In genomic region chr17:68841892-68842252, GRCm38 (mm10) we compare ENCODE assay signal across 8 mouse cellular contexts. TPM values are rescaled to one million over a fixed set of nuclear protein-coding genes. Genes with fewer than 3 reads are reported as not detected.
DNase-seq lines count a peak whose midpoint lies in the region; ATAC-seq and TF ChIP-seq lines count a peak whose summit lies in the region.
"Had no signal": no experiment of that assay in that cellular context is flagged by ENCODE, and none has a peak within 500 bp of the region (broad histone marks: within the 10 kb centered on the region; RNA-seq: fewer than 3 reads in every experiment).

No protein-coding gene starts in this region.

- peaks cover 52% of the 10 kb centered on the region for H3K27me3 ChIP-seq in lung, embryonic 15.5 days
- H3K27me3 ChIP-seq in forebrain, embryonic 16.5 days (replicated peaks; ENCODE audit: control insufficient read depth, insufficient read depth, low read length) = peaks cover 9% of the 10 kb centered on the region
- peaks cover 65% of the 10 kb centered on the region for H3K27me3 ChIP-seq in limb, embryonic 13.5 days
- H3K27me3 ChIP-seq in stomach, embryonic 14.5 days (ENCODE audit: control insufficient read depth, insufficient read depth, low read length) = peaks cover 30% of the 10 kb centered on the region

- TF ChIP-seq CTCF in lung, adult 2 months (IDR thresholded peaks at IDR 0.05; ENCODE audit: insufficient read depth, low read length) = no peak

- peaks cover 34% of the 10 kb centered on the region for H3K4me1 ChIP-seq in lung, embryonic 15.5 days
- H3K4me1 ChIP-seq in lung, adult 2 months (ENCODE audit: control insufficient read depth, insufficient read depth, low read length) = peaks cover 5% of the 10 kb centered on the region; the same call in 1 of the 2 replicates
- peaks cover 28% of the 10 kb centered on the region for H3K4me1 ChIP-seq in forebrain, embryonic 16.5 days (replicated peaks; ENCODE audit: control insufficient read depth, insufficient read depth, low read length)
- peaks cover 36% of the 10 kb centered on the region for H3K4me1 ChIP-seq in limb, embryonic 13.5 days
- H3K4me1 ChIP-seq in stomach, embryonic 14.5 days (ENCODE audit: control insufficient read depth, insufficient read depth, low read length) = peaks cover 12% of the 10 kb centered on the region; the same call in 1 of the 2 replicates

- H3K9me3 ChIP-seq in lung, embryonic 15.5 days = no peaks in the 10 kb centered on the region
- H3K9me3 ChIP-seq in forebrain, embryonic 16.5 days (ENCODE audit: control insufficient read depth, low read length) = no peaks in the 10 kb centered on the region
- H3K9me3 ChIP-seq in limb, embryonic 13.5 days = no peaks in the 10 kb centered on the region
- H3K9me3 ChIP-seq in stomach, embryonic 14.5 days (ENCODE audit: control insufficient read depth, low read depth, low read length) = no peaks in the 10 kb centered on the region

- peak; percentile 55 for ATAC-seq in lung, embryonic 15.5 days (ENCODE audit: borderline replicate concordance, extremely low read depth, low FRiP score, low TSS enrichment)
- peak; percentile 31 for ATAC-seq in forebrain, embryonic 16.5 days
- peak; percentile 34; the same call in 1 of the 2 replicates for ATAC-seq in limb, embryonic 13.5 days (ENCODE audit: low FRiP score, low read depth)
- ATAC-seq in stomach, embryonic 14.5 days (ENCODE audit: insufficient number of reproducible peaks, insufficient read depth, low FRiP score, low read depth) = no peak

- H3K9ac ChIP-seq in lung, embryonic 15.5 days = peak overlapping the region; percentile 45
- H3K9ac ChIP-seq in forebrain, embryonic 16.5 days (replicated peaks; ENCODE audit: low read depth, low read length) = peak overlapping the region; percentile 64
- H3K9ac ChIP-seq in limb, embryonic 13.5 days = peak overlapping the region; percentile 69
- 0 out of 2 replicates have a peak overlapping the region, but pooled peaks have one; percentile 30 for H3K9ac ChIP-seq in stomach, embryonic 14.5 days (replicated peaks; ENCODE audit: low read depth, low read length)

- no peak for TF ChIP-seq POLR2A in lung, adult 2 months (IDR thresholded peaks at IDR 0.05; ENCODE audit: borderline replicate concordance, extremely low read depth, low read depth, low read length)

- WGBS in lung, embryonic 15.5 days = 3% methylated on average over 22 of the region's 22 CpGs
- 5% methylated on average over 22 of the region's 22 CpGs for WGBS in lung, adult 2 months
- WGBS in forebrain, embryonic 16.5 days = 3% methylated on average over 22 of the region's 22 CpGs
- WGBS in limb, embryonic 13.5 days = 2% methylated on average over 22 of the region's 22 CpGs
- WGBS in stomach, embryonic 14.5 days = 3% methylated on average over 22 of the region's 22 CpGs

- no peak for DNase-seq in lung, adult 2 months
- no peak for DNase-seq in layer of hippocampus, adult 9-10 months (ENCODE audit: low spot score)
- no peak for DNase-seq in frontal cortex, postnatal 25 days (ENCODE audit: low spot score in 2 of 2)

- peak overlapping the region; percentile 51 for H3K4me3 ChIP-seq in lung, embryonic 15.5 days
- no peak overlapping the region for H3K4me3 ChIP-seq in lung, adult 2 months (replicated peaks; ENCODE audit: extremely low read depth, low read depth, low read length)
- H3K4me3 ChIP-seq in forebrain, embryonic 16.5 days (replicated peaks; ENCODE audit: low read length) = peak overlapping the region; percentile 57
- H3K4me3 ChIP-seq in limb, embryonic 13.5 days = peak overlapping the region; percentile 62
- H3K4me3 ChIP-seq in stomach, embryonic 14.5 days (ENCODE audit: low read depth, low read length) = peak overlapping the region; percentile 50
- H3K4me3 ChIP-seq: erythroblast, embryonic 14.5 days had no signal

- peak overlapping the region; percentile 97 for H3K4me2 ChIP-seq in lung, embryonic 15.5 days
- peak overlapping the region; percentile 98 for H3K4me2 ChIP-seq in forebrain, embryonic 16.5 days (ENCODE audit: low read length)
- peak overlapping the region; percentile 99 for H3K4me2 ChIP-seq in limb, embryonic 13.5 days (replicated peaks)
- peak overlapping the region; percentile 97 for H3K4me2 ChIP-seq in stomach, embryonic 14.5 days (replicated peaks; ENCODE audit: low read depth, low read length)

- H3K36me3 ChIP-seq in lung, embryonic 15.5 days = no peaks in the 10 kb centered on the region
- H3K36me3 ChIP-seq in forebrain, embryonic 16.5 days (ENCODE audit: control insufficient read depth, insufficient read depth) = no peaks in the 10 kb centered on the region
- no peaks in the 10 kb centered on the region for H3K36me3 ChIP-seq in limb, embryonic 13.5 days
- no peaks in the 10 kb centered on the region for H3K36me3 ChIP-seq in stomach, embryonic 14.5 days (ENCODE audit: control insufficient read depth, insufficient read depth, low read length)

- H3K27ac ChIP-seq in lung, embryonic 15.5 days = no peak overlapping the region
- H3K27ac ChIP-seq in forebrain, embryonic 16.5 days (ENCODE audit: low read length) = no peak overlapping the region
- H3K27ac ChIP-seq in limb, embryonic 13.5 days = no peak overlapping the region
- no peak overlapping the region for H3K27ac ChIP-seq in stomach, embryonic 14.5 days (ENCODE audit: low read length)

RNA-seq across cellular contexts. Expression of gene Tmem200c, which starts 15.4 kb away (rescaled TPM):
- polyA plus RNA-seq in lung, embryonic 15.5 days (2015; fragmentation: Nextera tagmentation; extraction: Ambion mirVana) = 0.35 and 0.45 TPM in 2 replicates
- polyA plus RNA-seq in lung, adult 2 months (2012; rRNA removed) = 0.05 and 0.12 TPM in 2 replicates
- polyA plus RNA-seq in forebrain, embryonic 16.5 days (2015; fragmentation: Nextera tagmentation; extraction: Ambion mirVana) = 2.1 and 2.4 TPM in 2 replicates
- polyA plus RNA-seq in limb, embryonic 13.5 days (2015; fragmentation: Nextera tagmentation; extraction: Ambion mirVana) = 0.97 and 1.1 TPM in 2 replicates
- polyA plus RNA-seq in stomach, embryonic 14.5 days (2014; fragmentation: Nextera tagmentation; extraction: Ambion mirVana) = 0.46 and 0.67 TPM in 2 replicates
- polyA plus RNA-seq: erythroblast, embryonic 14.5 days had no signal
